Mouse (Mus musculus): Measurements from ENCODE around the gene Rflnb.

- TF ChIP-seq MAX (IDR thresholded peaks at IDR 0.05; ENCODE audit: low read depth), result no peak
- TF ChIP-seq USF1 (IDR thresholded peaks at IDR 0.05; ENCODE audit: low read depth), result no peak
- no peak for TF ChIP-seq POLR2A (IDR thresholded peaks at IDR 0.05; ENCODE audit: insufficient read length, low read depth)
- TF ChIP-seq MYOD1 (IDR thresholded peaks at IDR 0.05; ENCODE audit: control insufficient read depth in 1 of 3, insufficient read length in 2 of 3, low read depth in 2 of 3), result no peak
- no peak for TF ChIP-seq MYOG (IDR thresholded peaks at IDR 0.05; ENCODE audit: control insufficient read depth in 1 of 3, insufficient read depth in 1 of 3, insufficient read length in 2 of 3, low read depth in 2 of 3)
- TF ChIP-seq SRF (IDR thresholded peaks at IDR 0.05; ENCODE audit: control insufficient read depth, insufficient read length, low read depth), result no peak
- no peak for TF ChIP-seq POLR2AphosphoS2 (IDR thresholded peaks at IDR 0.05; ENCODE audit: insufficient read length, low read depth)
- TF ChIP-seq E2F4 (IDR thresholded peaks at IDR 0.05; ENCODE audit: insufficient read depth), result no peak
- TF ChIP-seq REST (IDR thresholded peaks at IDR 0.05; ENCODE audit: insufficient read depth, insufficient read length), result no peak
- no peak for TF ChIP-seq TCF12 (IDR thresholded peaks at IDR 0.05; ENCODE audit: insufficient read depth, poor library complexity, severe bottlenecking)
- no peak for TF ChIP-seq CEBPB (IDR thresholded peaks at IDR 0.05; ENCODE audit: insufficient read depth, poor library complexity, severe bottlenecking)
These were observed 13.3 kb upstream of the Rflnb start for GRCm38 (mm10) chr11:76040761-76041376.

Measured in myocyte (in vitro differentiated cells).